14 mouse cellular contexts compared by ENCODE assay signal in the genomic region with DNA sequence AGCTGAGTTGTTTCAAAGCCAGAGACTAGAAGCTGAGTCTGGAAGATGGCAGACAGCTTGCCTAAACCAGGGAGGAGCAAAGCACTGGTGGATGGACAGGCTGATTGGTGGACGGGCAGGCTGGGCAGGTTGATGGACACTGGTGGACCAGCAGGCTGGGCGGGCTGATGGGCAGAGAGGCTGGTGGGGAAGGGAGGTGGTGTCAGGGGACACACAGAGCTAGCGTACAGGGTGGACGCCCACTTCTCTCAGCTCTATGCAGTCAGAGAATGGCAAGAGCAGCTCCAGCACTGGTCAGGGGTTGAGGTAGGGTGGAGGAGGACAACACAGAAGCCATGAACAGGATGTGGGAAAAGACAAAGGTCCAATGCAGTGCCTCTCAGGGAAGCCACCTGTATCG. TPM values are rescaled to one million over a fixed set of nuclear protein-coding genes. Genes with fewer than 3 reads are reported as not detected.
"Had no signal": no experiment of that assay in that cellular context is flagged by ENCODE, and none has a peak within 500 bp of the region (broad histone marks: within the 10 kb centered on the region; RNA-seq: fewer than 3 reads in every experiment).

No protein-coding gene starts in this region.

- H3K4me3 ChIP-seq: layer of hippocampus, adult 2 months; liver, embryonic 15.5 days; midbrain, embryonic 10.5 days; midbrain, embryonic 15.5 days; stomach, embryonic 15.5 days had no signal

- H3K27ac ChIP-seq: kidney, postnatal 0 days; layer of hippocampus, adult 2 months; liver, embryonic 15.5 days; midbrain, embryonic 10.5 days; midbrain, embryonic 15.5 days; stomach, embryonic 15.5 days had no signal

- ATAC-seq: intestine, postnatal 0 days; midbrain, embryonic 15.5 days had no signal

- H3K27me3 ChIP-seq: liver, embryonic 15.5 days; midbrain, embryonic 15.5 days; stomach, embryonic 15.5 days had no signal

- H3K36me3 ChIP-seq: liver, embryonic 15.5 days; midbrain, embryonic 10.5 days; midbrain, embryonic 15.5 days; stomach, embryonic 15.5 days had no signal

- H3K9me3 ChIP-seq: liver, embryonic 15.5 days; midbrain, embryonic 10.5 days; midbrain, embryonic 15.5 days; stomach, embryonic 15.5 days had no signal

- DNase-seq: kidney, adult 9 months; kidney, postnatal 36 days; left cerebral cortex, postnatal 4 days; lung, embryonic 14.5 days; right cerebral cortex, postnatal 14 days had no signal

- H3K9ac ChIP-seq: liver, embryonic 15.5 days; lung, embryonic 14.5 days; midbrain, embryonic 15.5 days; stomach, embryonic 15.5 days had no signal

- H3K4me1 ChIP-seq: liver, embryonic 15.5 days; midbrain, embryonic 15.5 days had no signal

- H3K4me2 ChIP-seq: liver, embryonic 11.5 days; liver, embryonic 15.5 days; lung, embryonic 14.5 days; midbrain, embryonic 15.5 days; stomach, embryonic 15.5 days had no signal

RNA-seq across cellular contexts. Expression of a gene that starts 27.0 kb away (rescaled TPM):
- polyA plus RNA-seq: liver, embryonic 11.5 days; liver, embryonic 15.5 days; spleen, adult 2 months had no signal
